Mouse (Mus musculus) heart, embryonic 15.5 days (tissue): Measurements from ENCODE around the gene Lrrc37a. TPM values are rescaled to one million over a fixed set of nuclear protein-coding genes. Genes with fewer than 3 reads are reported as not detected.

Source experiments
- polyA plus RNA-seq: library from polyadenylated mRNA; unstranded; fragments of >200 nt; fragmentation: Nextera tagmentation; extraction: Ambion mirVana; gene quantifications from 2 replicates; pipeline ENCODE4 v1.2.1, GENCODE M21; 2015

Gene Lrrc37a
- polyA plus RNA-seq, 1 experiment from 2014 or later: not detected

Other genes starting within 250 kb of the Lrrc37a start
- gene Map3k14, start 237.1 kb downstream of the Lrrc37a start, polyA plus RNA-seq: 1.8 and 4.3 TPM in 2 replicates
- gene Arhgap27, start 140.9 kb downstream of the Lrrc37a start, polyA plus RNA-seq: 5.4 and 9.0 TPM in 2 replicates
- gene Plekhm1, start 91.9 kb downstream of the Lrrc37a start, polyA plus RNA-seq: 4.8 and 6.1 TPM in 2 replicates
- gene Gm884, start 116.5 kb upstream of the Lrrc37a start, polyA plus RNA-seq: not detected in 2 replicates
- not detected in 2 replicates for gene Lyzl6, start 134.3 kb upstream of the Lrrc37a start, polyA plus RNA-seq
- 0.29 TPM in 1 of 2 replicates, not detected in the other for gene Rprml, start 145.0 kb upstream of the Lrrc37a start, polyA plus RNA-seq
- gene Gosr2, start 193.3 kb upstream of the Lrrc37a start, polyA plus RNA-seq: 51.4 and 64.5 TPM in 2 replicates
- 0.48 and 0.60 TPM in 2 replicates for gene Wnt9b, start 245.2 kb upstream of the Lrrc37a start, polyA plus RNA-seq